Mouse (Mus musculus) frontal cortex, postnatal 36 days (tissue): ENCODE results near the gene Iqcb1.

Experiments
- DNase-seq, 2 experiments: peaks; one replicate each; pipeline ENCODE4 v3.0.0; 2022; ENCODE audit warnings: low spot score in 2 of 2

Iqcb1 gene

GRCm38 (mm10) chr16:36875276-36875851 lies 47.2 kb downstream of the Iqcb1 start:
- DNase-seq, result peak in 1 of 2 experiments; percentile 45

- no peak for DNase-seq
Measured at GRCm38 (mm10) chr16:36877316-36877715, 49.1 kb downstream of the Iqcb1 start.

GRCm38 (mm10) chr16:36882737-36883343 lies 54.7 kb downstream of the Iqcb1 start:
- no peak for DNase-seq

- DNase-seq, result no peak
Measured at GRCm38 (mm10) chr16:36884881-36885280, 56.7 kb downstream of the Iqcb1 start.

GRCm38 (mm10) chr16:36885912-36886311 lies 57.7 kb downstream of the Iqcb1 start:
- DNase-seq, result no peak

GRCm38 (mm10) chr16:36887546-36887945 lies 59.4 kb downstream of the Iqcb1 start:
- no peak for DNase-seq

GRCm38 (mm10) chr16:36890559-36890958 lies 62.4 kb downstream of the Iqcb1 start:
- DNase-seq, result no peak

GRCm38 (mm10) chr16:36891415-36891814 lies 63.2 kb downstream of the Iqcb1 start:
- DNase-seq, result no peak

GRCm38 (mm10) chr16:36893317-36893716 lies 65.1 kb downstream of the Iqcb1 start:
- no peak for DNase-seq

- no peak for DNase-seq
Measured at GRCm38 (mm10) chr16:36896712-36897111, 68.5 kb downstream of the Iqcb1 start.

GRCm38 (mm10) chr16:36903156-36903555 lies 75.0 kb downstream of the Iqcb1 start:
- no peak for DNase-seq

GRCm38 (mm10) chr16:36911909-36912308 lies 83.7 kb downstream of the Iqcb1 start:
- DNase-seq, result no peak

GRCm38 (mm10) chr16:36912311-36912710 lies 84.1 kb downstream of the Iqcb1 start:
- DNase-seq, result no peak

- no peak for DNase-seq
Measured at GRCm38 (mm10) chr16:36914195-36914594, 86.0 kb downstream of the Iqcb1 start.

- DNase-seq, result peak in 1 of 2 experiments; percentile 38
Measured at GRCm38 (mm10) chr16:36918505-36918904, 90.3 kb downstream of the Iqcb1 start.

GRCm38 (mm10) chr16:36920410-36920809 lies 92.2 kb downstream of the Iqcb1 start:
- DNase-seq, result no peak

GRCm38 (mm10) chr16:36921067-36921613 lies 93.0 kb downstream of the Iqcb1 start:
- no peak for DNase-seq

- DNase-seq, result no peak
Measured at GRCm38 (mm10) chr16:36921980-36922379, 93.8 kb downstream of the Iqcb1 start.
